Mouse (Mus musculus) cerebellum, adult 2 months (tissue): ENCODE measurements around the gene Tmem132b.

Source experiments
- CTCF ChIP-seq: fragments of 200-500 bp; IDR thresholded peaks from 2 replicates; pipeline ENCODE4 v1.5.1; 2011; ENCODE audit warnings: low read depth, mild to moderate bottlenecking, control low read depth, low read length, moderate library complexity, borderline replicate concordance; ENCODE audit not compliant: insufficient read depth
- POLR2A ChIP-seq: fragments of 200-500 bp; IDR thresholded peaks from 2 replicates; pipeline ENCODE4 v1.6.1; 2011; ENCODE audit warnings: low read length, control low read depth, borderline replicate concordance; ENCODE audit not compliant: insufficient read depth

- no peak for TF ChIP-seq CTCF
- TF ChIP-seq POLR2A, result no peak
Observed at GRCm38 (mm10) chr5:125737105-125737504, 205.5 kb downstream of the Tmem132b start.
